Mouse (Mus musculus): ENCODE data around the gene Sf1.

Gene Sf1

DNA sequence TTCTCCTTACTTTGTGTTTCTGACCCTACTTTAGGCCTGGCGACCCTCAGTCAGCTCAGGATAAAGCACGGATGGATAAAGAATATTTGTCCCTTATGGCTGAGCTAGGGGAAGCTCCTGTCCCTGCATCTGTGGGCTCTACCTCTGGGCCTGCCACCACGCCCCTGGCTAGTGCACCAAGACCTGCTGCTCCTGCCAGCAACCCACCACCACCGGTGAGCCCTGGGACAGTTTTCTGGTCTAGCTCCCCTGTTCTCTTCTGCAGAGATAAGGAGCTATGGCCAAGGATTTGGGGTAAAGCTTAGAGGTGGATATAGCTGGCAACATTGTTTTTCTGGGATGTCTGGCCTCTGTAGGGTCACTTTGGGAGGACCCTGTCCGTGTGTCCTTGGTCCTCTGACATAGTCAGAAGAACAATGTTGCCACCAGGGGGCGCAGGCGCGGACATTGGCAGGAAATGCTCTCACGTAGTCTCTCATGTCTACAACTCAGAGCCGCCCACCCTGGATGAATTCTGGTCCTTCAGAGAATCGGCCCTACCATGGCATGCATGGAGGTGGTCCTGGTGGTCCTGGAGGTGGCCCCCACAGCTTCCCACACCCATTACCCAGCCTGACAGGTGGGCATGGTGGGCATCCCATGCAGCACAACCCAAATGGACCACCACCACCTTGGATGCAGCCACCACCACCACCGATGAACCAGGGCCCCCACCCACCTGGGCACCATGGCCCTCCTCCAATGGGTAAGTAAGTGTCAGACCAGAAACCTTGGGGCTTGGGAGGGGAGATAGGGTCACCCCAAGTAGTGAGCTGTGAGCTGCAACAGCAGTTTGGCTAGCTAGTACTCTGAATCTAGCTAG is 10.3 kb downstream of the Sf1 start:
- CTCF ChIA-PET: interaction anchor here (0.6 to 0.9 kb wide), 3 partner anchors 10 to 21 kb away, joined by 3 read pairs; no protein-coding TSS in a partner anchor

DNA sequence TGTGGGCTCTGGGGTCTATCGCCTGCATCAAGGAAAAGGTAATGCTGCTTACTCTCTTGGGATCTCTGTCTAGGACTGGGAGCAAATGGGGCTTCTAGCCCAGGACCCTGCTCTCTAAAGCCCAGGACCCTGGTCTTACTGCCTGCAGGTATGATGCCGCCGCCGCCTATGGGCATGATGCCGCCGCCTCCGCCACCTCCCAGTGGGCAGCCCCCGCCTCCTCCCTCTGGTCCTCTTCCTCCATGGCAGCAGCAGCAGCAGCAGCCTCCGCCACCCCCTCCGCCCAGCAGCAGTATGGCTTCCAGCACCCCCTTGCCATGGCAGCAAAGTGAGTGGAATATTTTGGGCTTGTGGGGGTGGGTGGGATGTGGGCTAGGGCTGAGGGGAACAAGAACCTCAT is 11.1 kb downstream of the Sf1 start:
- CTCF ChIA-PET: no interaction called here

DNA sequence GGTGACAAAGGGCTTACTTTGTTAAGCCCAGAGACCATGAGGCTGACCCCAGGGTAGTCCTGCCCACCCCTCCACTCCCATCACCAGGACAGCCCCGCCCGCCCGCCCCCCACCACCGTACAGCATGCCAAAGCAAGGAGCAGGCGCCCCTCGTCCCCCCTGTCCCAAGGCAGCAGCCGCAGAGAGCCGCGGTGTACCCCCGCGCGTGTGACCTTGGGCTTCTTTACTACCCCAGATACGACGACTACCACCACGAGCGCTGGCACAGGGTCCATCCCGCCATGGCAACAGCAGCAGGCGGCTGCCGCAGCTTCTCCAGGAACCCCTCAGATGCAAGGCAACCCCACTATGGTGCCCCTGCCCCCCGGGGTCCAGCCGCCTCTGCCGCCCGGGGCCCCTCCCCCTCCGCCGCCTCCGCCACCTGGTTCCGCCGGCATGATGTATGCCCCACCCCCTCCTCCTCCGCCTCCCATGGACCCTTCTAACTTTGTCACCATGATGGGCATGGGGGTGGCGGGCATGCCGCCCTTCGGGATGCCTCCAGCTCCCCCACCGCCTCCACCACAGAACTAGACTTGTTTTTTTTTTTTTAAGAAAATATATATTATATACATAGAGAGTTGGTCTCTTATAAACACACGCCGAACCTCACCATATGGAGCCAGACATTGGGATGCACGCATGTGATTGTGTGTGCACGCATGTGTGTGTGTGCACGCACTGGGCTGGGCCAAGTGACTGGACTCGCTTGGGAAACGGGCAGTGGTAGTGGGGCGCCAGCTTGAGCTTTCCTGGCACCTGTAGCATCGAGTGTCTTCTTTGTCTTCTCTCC is 12.1 kb downstream of the Sf1 start:
- CTCF ChIA-PET: no interaction called here

DNA sequence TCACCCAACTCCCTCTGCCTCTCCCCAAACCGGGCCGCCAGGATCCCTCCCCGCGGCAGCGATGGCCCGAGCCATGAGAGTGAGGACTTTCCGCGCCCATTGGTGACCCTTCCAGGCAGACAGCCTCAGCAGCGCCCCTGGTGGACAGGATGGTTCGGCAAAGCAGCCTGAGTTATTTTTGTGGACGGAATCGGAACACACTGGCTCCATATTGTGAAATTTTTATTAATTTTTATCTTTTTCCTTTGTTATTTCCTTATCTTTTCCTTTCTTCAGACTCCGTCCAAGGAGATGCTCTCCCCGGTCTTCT is 12.7 kb downstream of the Sf1 start:
- CTCF ChIA-PET: no interaction called here

DNA sequence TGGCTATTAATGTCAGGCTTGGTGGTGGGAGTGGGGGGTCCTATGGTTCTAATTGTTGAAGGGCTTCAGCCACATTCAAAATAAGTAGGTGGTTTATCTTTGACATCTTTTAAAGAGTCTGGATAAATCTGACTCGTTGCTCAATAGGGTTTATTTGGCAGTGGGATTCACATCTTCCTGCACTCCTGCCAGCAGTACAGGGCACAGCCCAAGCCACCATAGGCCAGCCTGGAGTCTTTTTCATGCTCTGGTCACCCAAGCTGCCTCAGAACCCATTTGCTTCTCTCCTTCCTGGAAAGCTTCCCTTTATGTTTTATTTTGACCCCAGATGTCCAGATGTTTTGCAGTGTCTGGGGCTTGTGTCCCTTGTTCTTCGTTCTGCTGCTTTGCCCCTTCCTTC is 13.2 kb downstream of the Sf1 start:
- CTCF ChIA-PET: no interaction called here

DNA sequence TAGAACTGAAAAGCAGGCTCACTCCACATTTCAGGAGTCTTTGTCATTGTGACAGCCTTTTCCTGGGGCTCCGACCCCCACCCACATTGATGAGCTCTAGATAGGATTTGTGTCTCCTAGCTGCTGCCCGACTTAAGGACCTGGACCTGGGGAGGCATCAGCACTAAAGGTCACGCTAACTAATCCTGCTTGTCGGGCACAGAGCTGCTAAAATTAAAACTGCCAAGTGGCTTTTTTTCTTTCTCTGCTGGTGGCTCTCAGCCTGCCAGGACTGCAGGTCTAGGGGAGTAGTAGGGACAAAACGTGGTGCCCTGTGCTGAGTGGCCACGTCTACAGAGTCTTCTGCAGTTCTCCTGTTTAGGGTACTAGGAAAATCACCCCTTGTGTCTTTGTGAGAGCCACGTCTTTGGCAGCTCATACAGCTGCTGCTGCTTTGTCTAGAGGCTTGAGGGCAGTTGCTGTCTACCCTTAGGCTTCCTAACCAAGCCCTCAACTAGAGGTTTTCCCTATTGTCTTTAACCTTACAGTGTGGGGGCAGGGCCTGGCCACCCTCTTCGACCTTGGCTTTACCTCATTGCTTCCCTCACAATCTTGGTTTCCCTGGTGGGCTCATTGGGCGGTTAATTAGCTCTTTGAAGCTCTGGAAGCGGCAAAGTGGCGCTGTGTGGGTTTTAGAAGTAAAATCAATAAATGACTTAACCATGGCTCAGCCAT is 14.0 kb downstream of the Sf1 start:
- CTCF ChIA-PET: no interaction called here

DNA sequence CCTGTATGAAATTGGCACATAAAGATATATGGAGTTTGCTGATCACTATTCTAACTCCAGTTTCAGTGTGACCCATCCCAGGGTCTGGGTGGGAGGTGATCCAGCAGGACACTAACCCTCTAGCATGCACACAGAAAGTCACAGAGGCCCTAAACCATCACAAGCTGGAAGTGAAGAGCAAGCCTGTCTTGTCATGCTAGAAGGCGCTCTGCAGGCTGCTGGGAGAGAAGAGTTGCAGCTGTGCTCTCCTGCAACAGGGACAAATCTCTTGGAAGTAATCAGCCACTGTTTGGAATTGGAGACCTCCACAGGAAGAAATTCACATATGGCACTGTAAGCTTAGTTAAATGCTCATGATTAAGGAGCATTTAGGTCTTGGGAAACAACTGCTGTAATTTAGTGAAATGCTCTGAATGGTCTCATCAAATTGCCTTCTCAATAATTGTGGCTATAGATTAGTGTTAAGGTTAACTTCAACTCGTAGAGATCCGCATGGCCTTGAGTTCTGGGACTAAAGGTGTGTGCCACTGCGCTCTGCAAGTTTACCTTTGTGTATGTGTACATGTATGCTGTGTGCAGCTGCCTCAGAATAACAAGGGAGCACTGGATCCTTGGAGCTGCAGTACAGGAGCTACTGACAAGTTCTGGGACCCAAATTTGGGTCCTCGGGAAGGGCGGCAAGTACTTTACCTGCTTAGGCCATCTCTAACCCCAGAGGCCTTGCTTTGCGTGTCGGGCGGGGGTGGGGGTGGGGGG is 17.1 kb downstream of the Sf1 start:
- CTCF ChIA-PET: no interaction called here

DNA sequence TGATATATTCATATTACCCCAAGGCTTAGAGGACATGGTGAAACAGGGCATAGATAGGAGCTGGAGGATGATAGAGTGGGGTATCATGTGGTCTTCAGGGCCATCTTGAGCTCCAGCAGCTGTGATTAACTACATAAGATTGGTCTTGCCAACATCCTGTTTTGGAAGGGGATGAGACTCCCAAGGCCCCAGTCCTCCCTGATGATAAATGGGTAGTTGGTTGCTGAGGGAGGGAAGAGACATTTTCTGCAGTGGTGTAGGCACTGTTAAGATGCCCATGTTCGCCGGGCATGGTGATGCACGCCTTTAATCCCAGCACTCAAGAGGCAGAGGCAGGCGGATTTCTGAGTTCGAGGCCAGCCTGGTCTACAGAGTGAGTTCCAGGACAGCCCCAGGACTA is 17.7 kb downstream of the Sf1 start:
- CTCF ChIA-PET: no interaction called here

DNA sequence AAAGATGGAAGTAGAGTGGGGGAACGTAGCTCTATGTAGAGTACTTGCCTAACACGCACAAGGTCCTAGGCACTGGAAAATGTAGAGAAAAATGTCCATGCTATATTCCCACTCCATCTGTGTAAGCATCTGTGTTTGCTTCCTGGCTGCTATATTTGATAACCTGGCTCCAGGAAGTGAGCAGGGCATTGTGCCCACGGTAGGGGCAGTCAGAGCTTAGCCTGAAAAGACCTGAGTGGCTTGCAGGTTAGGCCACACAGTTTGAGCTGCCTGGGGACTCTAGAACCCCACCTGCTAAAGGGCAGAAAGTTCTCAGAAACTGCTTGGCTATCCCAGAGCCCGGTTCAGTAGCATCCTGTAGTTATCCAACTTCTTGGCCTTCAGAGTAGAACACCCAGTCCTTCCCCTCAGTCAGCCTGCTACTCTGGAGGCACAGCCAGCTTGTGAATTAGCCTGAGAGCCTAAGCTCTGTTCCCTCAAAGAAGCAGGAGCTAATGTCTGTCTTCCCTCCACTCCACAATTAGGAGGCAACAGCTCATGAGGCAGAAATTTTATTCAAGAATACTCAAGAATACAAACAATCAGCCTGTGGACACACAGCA is 18.9 kb downstream of the Sf1 start:
- CTCF ChIA-PET: no interaction called here

DNA sequence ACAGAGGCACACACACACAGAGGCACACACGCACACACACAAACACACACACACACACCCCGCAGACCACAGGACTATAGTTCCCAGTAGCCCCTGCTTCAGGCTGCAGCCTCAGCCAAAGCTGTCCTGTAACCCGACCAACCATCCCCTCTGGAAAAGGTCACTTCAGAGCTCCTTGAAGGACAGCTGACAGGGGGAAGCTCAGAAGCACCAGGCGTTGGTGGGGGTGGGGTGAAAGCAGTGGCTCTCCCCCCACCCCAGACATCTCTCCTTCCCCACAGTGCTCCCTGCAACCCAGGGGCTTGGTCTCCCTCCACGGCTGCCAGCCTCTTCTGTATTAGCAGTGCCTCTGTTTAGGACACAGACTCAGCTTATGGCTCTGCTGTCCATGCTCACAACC is 20.0 kb downstream of the Sf1 start:
- CTCF ChIA-PET: interaction anchor here (0.6 to 0.8 kb wide), 2 partner anchors 10 to 632 kb away, joined by 3 read pairs; no protein-coding TSS in a partner anchor

DNA sequence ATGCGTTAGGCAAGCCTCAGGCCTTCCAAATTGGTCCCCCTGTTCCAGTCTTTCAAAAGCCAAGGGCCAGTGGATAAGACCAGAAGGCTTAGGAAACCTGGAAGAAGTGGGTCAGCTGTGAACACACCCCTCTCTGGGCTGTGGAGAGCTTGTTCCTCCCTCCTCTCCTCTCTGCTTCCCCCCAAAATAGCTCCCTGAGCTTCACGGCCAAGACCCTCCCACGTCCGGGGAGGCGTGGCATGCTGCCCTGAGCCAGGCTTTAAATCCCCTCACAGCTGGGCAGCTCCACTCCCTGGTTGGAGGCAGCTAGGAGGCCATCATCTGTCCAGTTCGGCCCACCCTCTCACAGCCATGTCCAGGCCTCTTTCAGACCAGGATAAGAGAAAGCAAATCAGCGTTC is 20.6 kb downstream of the Sf1 start, which contains the start of gene Pygm:
Gene Pygm, plus strand, starts transcription at position 272 of the 400 bp plus-strand sequence.
- CTCF ChIA-PET: interaction anchor here (0.8 kb wide), 1 partner anchor 11 kb away, joined by 3 read pairs; no protein-coding TSS in a partner anchor

DNA sequence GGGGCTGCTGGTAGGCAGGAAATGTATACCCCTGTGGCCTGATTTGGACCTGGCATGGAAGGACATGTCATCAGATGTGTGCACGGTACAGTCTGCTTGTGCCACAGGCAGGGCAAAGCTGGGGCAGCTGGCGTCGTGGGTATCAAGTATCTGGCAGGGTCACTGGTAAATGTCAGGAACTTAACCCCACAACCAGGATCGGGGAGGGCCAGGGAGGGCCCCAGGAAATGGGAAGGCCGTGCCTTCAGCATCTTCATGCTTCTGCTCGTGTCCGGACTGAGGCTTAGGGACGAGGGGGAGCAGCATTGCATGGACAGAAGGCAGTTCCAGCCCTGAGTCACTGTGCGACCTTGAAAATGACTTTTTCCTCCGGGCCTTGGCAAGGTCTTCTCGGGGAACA is 21.5 kb downstream of the Sf1 start:
- CTCF ChIA-PET: no interaction called here

DNA sequence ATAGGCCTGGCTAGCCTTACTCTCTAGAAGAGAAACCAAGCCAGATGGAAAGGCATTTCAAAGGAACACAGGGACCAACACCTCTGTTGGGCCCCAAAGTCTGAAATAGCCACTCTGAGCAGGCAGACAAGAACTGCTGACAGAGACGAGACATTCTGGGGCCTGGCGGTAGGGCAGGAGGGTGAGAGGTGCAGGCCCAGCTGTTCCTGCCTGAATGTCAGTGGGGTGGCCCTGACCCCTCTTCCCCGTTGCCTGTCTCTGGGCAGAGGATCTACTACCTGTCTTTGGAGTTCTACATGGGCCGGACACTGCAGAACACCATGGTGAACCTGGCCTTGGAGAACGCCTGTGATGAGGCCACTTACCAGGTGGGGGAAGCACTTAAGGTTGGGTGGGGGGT is 21.9 kb downstream of the Sf1 start:
- CTCF ChIA-PET: no interaction called here

DNA sequence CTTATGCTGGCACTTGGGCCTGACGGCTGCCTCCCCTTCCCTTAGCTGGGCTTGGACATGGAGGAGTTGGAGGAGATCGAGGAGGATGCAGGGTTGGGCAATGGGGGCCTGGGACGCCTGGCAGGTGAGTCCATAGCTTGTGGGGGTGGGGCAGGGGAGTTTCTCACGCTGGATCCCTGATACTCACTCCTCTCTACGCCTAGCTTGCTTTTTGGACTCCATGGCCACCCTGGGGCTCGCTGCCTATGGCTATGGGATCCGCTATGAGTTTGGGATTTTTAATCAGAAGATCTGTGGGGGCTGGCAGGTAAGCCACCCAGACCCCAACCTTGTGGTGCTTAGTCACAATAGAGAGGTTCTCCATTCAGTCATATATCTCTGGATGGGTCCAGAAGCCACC is 22.3 kb downstream of the Sf1 start:
- CTCF ChIA-PET: interaction anchor here (0.6 kb wide), 1 partner anchor 130 kb away, joined by 3 read pairs; no protein-coding TSS in a partner anchor

DNA sequence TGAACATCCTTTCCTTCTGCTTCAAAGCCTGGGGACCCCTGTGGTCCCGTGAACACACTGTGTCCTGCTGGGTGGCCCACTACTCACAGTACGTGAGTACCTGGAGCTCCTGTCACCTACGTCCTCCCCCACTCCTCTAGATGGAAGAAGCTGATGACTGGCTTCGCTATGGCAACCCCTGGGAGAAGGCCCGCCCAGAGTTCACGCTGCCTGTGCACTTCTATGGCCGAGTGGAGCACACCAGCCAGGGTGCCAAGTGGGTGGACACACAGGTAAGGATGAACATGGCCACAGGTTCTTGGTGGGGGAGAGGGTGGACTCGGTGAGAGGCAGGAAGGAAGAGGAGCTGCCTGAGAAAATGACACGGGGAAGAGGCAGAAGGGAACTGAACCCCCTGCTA is 22.7 kb downstream of the Sf1 start:
- CTCF ChIA-PET: interaction anchor here (0.6 kb wide), 1 partner anchor 129 kb away, joined by 3 read pairs; no protein-coding TSS in a partner anchor

DNA sequence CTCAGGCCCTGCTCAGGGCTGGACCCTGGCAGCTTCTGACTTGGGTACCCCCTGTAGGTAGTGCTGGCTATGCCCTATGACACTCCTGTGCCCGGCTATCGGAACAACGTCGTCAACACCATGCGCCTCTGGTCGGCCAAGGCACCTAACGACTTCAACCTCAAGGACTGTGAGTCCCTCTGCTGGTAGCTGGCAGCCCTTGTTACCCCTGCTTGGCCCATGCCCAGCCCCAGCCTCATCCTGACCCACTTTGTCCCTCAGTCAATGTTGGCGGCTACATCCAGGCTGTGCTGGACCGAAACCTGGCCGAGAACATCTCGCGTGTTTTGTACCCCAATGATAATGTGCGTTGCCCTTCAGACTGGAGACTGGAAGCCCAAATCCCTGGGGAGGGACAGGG is 24.5 kb downstream of the Sf1 start:
- CTCF ChIA-PET: interaction anchor here (0.5 kb wide), 1 partner anchor 89 kb away, joined by 10 read pairs; no protein-coding TSS in a partner anchor

DNA sequence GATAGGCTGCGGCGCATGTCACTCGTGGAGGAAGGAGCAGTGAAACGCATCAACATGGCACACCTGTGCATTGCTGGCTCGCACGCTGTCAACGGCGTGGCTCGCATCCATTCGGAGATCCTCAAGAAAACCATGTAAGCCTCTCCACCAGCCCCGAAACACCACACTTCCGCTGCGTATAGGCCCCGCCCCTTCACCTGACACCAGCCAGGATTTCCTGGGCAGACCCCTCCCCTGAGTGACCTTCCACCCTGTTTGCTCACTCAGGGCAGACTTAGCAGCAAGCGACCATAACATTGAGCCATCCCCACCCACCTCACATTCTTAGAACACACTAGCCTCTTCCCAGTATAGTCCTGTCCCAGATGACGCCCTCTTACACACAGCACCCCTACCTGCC is 26.3 kb downstream of the Sf1 start:
- CTCF ChIA-PET: no interaction called here

DNA sequence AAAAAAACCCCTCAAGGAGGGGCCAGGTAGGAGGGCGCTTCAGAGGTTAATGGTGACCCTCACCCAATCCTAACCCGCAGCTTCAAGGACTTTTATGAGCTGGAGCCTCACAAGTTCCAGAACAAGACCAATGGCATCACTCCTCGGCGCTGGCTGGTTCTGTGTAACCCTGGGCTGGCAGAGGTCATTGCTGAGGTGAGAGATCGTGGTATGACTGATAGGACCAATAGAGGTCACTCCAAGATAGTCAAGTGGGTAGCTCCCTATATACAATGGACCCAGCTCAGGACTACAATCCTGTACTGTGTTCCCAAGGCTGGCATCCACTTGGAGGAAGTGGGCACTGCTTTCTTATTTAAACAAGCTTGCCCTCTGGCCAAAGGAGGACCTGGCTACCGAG is 26.8 kb downstream of the Sf1 start:
- CTCF ChIA-PET: no interaction called here

DNA sequence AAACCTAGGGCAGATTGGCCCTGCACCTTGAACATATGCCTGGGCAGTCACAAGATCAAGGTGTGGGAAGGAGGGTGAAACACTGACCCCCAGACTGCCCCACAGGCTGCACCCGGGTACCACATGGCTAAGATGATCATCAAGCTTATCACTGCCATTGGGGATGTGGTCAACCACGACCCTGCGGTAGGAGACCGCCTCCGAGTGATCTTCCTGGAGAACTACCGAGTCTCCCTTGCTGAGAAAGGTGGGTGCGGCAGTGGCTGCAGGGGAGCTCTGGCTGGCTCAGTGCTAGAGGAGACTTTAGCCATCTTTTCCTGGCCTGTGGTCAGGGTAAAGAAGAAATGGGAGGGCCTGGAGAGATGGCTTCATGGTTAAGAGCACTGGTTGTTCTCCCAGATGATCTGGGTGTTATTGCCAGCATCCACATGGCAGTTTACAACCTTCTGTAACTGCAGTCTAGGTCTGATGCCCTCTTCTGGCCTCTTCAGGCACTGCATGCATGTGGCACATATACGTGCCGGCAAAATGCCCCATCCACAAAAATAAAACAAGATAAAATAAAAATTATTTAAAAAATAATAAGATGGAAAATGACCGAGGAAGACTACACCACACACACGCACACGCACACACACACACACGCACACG is 29.4 kb downstream of the Sf1 start:
- CTCF ChIA-PET: no interaction called here

DNA sequence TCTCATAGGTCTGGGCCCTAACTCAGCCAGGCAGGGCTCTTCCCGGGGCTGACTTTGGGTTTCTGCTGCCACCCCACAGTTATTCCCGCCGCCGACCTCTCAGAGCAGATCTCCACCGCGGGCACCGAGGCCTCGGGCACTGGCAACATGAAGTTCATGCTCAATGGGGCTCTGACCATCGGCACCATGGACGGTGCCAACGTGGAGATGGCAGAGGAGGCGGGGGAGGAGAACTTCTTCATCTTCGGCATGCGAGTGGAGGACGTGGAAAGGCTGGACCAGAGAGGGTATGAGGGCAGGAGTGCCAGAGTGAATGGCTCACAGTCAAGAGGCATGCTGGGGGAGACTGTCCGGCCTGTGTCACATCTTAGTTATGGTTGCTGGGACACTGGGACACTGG is 30.1 kb downstream of the Sf1 start:
- CTCF ChIA-PET: no interaction called here

DNA sequence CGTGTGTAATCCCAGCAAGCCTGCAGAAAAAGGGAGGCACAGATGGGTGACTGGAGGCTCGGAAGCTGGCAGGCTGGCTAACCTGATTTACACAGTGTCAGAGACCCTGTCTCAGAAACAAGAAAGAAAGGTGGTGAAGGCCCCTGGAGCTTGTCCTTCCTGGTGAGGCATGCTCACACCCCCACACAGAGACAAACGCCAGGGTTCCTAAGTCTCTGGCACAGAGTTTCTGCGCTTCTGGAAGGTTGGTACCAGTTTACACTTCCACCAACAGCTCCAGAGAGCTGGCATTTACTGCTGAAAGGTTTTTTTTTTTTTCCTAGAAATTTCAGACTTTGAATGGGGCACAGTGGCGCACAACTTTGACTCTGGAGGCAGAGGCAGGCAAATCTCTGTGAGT is 32.7 kb downstream of the Sf1 start:
- CTCF ChIA-PET: no interaction called here

Measured in spleen, embryonic (tissue).